In genomic region chr11:6273607-6274006, GRCm38 (mm10) we compare ENCODE assay signal across 8 mouse cellular contexts. TPM values are rescaled to one million over a fixed set of nuclear protein-coding genes. Genes with fewer than 3 reads are reported as not detected.
DNase-seq lines count a peak whose midpoint lies in the region; ATAC-seq lines count a peak whose summit lies in the region.

No protein-coding gene starts in this region.

- DNase-seq in heart, postnatal 4 days, result no peak
- no peak for DNase-seq in midbrain, embryonic 10.5 days (ENCODE audit: low spot score)
- no peak for DNase-seq in adrenal gland, postnatal 14 days
- DNase-seq in spleen, postnatal 14 days (ENCODE audit: low spot score in 2 of 2), result no peak

- H3K9me3 ChIP-seq in heart, embryonic 13.5 days, result no peaks in the 10 kb centered on the region
- no peaks in the 10 kb centered on the region for H3K9me3 ChIP-seq in intestine, embryonic 15.5 days
- no peaks in the 10 kb centered on the region for H3K9me3 ChIP-seq in midbrain, embryonic 10.5 days (replicated peaks)

- peak overlapping the region; percentile 95 for H3K4me2 ChIP-seq in heart, embryonic 13.5 days
- H3K4me2 ChIP-seq in intestine, embryonic 15.5 days (replicated peaks), result peak overlapping the region; percentile 72

- no peaks in the 10 kb centered on the region for H3K27me3 ChIP-seq in heart, embryonic 13.5 days (replicated peaks)
- H3K27me3 ChIP-seq in intestine, embryonic 15.5 days (replicated peaks), result no peaks in the 10 kb centered on the region
- H3K27me3 ChIP-seq in midbrain, embryonic 10.5 days (ENCODE audit: low read depth, poor library complexity, severe bottlenecking), result no peaks in the 10 kb centered on the region

- no peak overlapping the region for H3K27ac ChIP-seq in heart, embryonic 13.5 days (replicated peaks)
- H3K27ac ChIP-seq in brown adipose tissue, adult 24 weeks (replicated peaks; ENCODE audit: low read depth, low read length), result no peak overlapping the region
- H3K27ac ChIP-seq in intestine, embryonic 15.5 days, result peak overlapping the region; percentile 19; the same call in 1 of the 2 replicates
- peak overlapping the region; percentile 94 for H3K27ac ChIP-seq in midbrain, embryonic 10.5 days (replicated peaks)

- H3K4me1 ChIP-seq in heart, embryonic 13.5 days, result peaks cover 19% of the 10 kb centered on the region
- peaks cover 6% of the 10 kb centered on the region for H3K4me1 ChIP-seq in brown adipose tissue, adult 24 weeks (ENCODE audit: control insufficient read depth, insufficient read depth, insufficient read length, low read length)
- H3K4me1 ChIP-seq in intestine, embryonic 15.5 days (replicated peaks), result peaks cover 10% of the 10 kb centered on the region; the same call in 1 of the 2 replicates
- H3K4me1 ChIP-seq in midbrain, embryonic 10.5 days, result peaks cover 29% of the 10 kb centered on the region

- peaks cover 32% of the 10 kb centered on the region for H3K36me3 ChIP-seq in heart, embryonic 13.5 days
- H3K36me3 ChIP-seq in intestine, embryonic 15.5 days, result peaks cover 8% of the 10 kb centered on the region; the same call in 1 of the 2 replicates
- peaks cover 44% of the 10 kb centered on the region for H3K36me3 ChIP-seq in midbrain, embryonic 10.5 days

- ATAC-seq in heart, embryonic 13.5 days (ENCODE audit: extremely low read depth, insufficient number of reproducible peaks, low FRiP score, low TSS enrichment), result no peak
- ATAC-seq in intestine, embryonic 15.5 days, result peak; percentile 28
- ATAC-seq in CD4-positive, CD25-positive, alpha-beta regulatory T cell, adult 4 months, result no peak

- 54% methylated on average over 11 of the region's 11 CpGs for WGBS in heart, embryonic 13.5 days
- WGBS in intestine, embryonic 15.5 days, result 41% methylated on average over 11 of the region's 11 CpGs
- 76% methylated on average over 11 of the region's 11 CpGs for WGBS in midbrain, embryonic 10.5 days

- H3K9ac ChIP-seq in heart, embryonic 13.5 days, result peak overlapping the region; percentile 97
- peak overlapping the region; percentile 76 for H3K9ac ChIP-seq in intestine, embryonic 15.5 days

- H3K4me3 ChIP-seq in heart, embryonic 13.5 days, result peak overlapping the region; percentile 98
- peak overlapping the region; percentile 69 for H3K4me3 ChIP-seq in brown adipose tissue, adult 24 weeks (ENCODE audit: insufficient read depth, low read depth, low read length)
- peak overlapping the region; percentile 75 for H3K4me3 ChIP-seq in intestine, embryonic 15.5 days (replicated peaks)
- peak overlapping the region; percentile 99 for H3K4me3 ChIP-seq in midbrain, embryonic 10.5 days

RNA-seq across cellular contexts. Expression of gene Tmed4, which starts 1.1 kb away (rescaled TPM):
- polyA plus RNA-seq in heart, embryonic 13.5 days (2015; fragmentation: Nextera tagmentation; extraction: Ambion mirVana), result 71.3 and 83.0 TPM in 2 replicates
- total RNA-seq in heart, postnatal 4 days (2021), result 10 to 100 TPM; 62.9 to 68.5 TPM
- polyA plus RNA-seq in brown adipose tissue, adult 24 weeks (2012; ENCODE audit: insufficient read depth, insufficient read length, missing spikeins), result 47.2 and 47.6 TPM in 2 replicates
- polyA plus RNA-seq in intestine, embryonic 15.5 days (2015; fragmentation: Nextera tagmentation; extraction: Ambion mirVana), result 129 and 137 TPM in 2 replicates
- polyA plus RNA-seq in midbrain, embryonic 10.5 days (2016; fragmentation: Nextera tagmentation; extraction: Ambion mirVana), result 131 and 140 TPM in 2 replicates
- total RNA-seq in adrenal gland, postnatal 14 days (2021), result 87.9 and 88.6 TPM in 2 replicates
- 10 to 100 TPM; 76.3 to 100.0 TPM for polyA plus RNA-seq in CD4-positive, CD25-positive, alpha-beta regulatory T cell, adult 4 months (2017; shearing (Covaris generic))

RNA-seq across cellular contexts. Expression of gene Ddx56, which starts 6.0 kb away (rescaled TPM):
- 59.4 and 60.0 TPM in 2 replicates for polyA plus RNA-seq in heart, embryonic 13.5 days (2015; fragmentation: Nextera tagmentation; extraction: Ambion mirVana)
- total RNA-seq in heart, postnatal 4 days (2021), result 10 to 100 TPM; 37.5 to 38.2 TPM
- 13.0 and 14.2 TPM in 2 replicates for polyA plus RNA-seq in brown adipose tissue, adult 24 weeks (2012; ENCODE audit: insufficient read depth, insufficient read length, missing spikeins)
- 100 and 106 TPM in 2 replicates for polyA plus RNA-seq in intestine, embryonic 15.5 days (2015; fragmentation: Nextera tagmentation; extraction: Ambion mirVana)
- polyA plus RNA-seq in midbrain, embryonic 10.5 days (2016; fragmentation: Nextera tagmentation; extraction: Ambion mirVana), result 117 and 126 TPM in 2 replicates
- total RNA-seq in adrenal gland, postnatal 14 days (2021), result 50.1 and 50.7 TPM in 2 replicates
- polyA plus RNA-seq in CD4-positive, CD25-positive, alpha-beta regulatory T cell, adult 4 months (2017; shearing (Covaris generic)), result 100 to 1,000 TPM in 1 of 2 experiments, 10 to 100 TPM in 1; 90.0 to 123 TPM

RNA-seq across cellular contexts. Expression of gene Ogdh, which starts 17.8 kb away (rescaled TPM):
- 226 and 229 TPM in 2 replicates for polyA plus RNA-seq in heart, embryonic 13.5 days (2015; fragmentation: Nextera tagmentation; extraction: Ambion mirVana)
- total RNA-seq in heart, postnatal 4 days (2021), result 100 to 1,000 TPM; 874 to 885 TPM
- polyA plus RNA-seq in brown adipose tissue, adult 24 weeks (2012; ENCODE audit: insufficient read depth, insufficient read length, missing spikeins), result 1,179 and 1,285 TPM in 2 replicates
- 134 and 144 TPM in 2 replicates for polyA plus RNA-seq in intestine, embryonic 15.5 days (2015; fragmentation: Nextera tagmentation; extraction: Ambion mirVana)
- polyA plus RNA-seq in midbrain, embryonic 10.5 days (2016; fragmentation: Nextera tagmentation; extraction: Ambion mirVana), result 107 and 111 TPM in 2 replicates
- 914 and 944 TPM in 2 replicates for total RNA-seq in adrenal gland, postnatal 14 days (2021)
- 100 to 1,000 TPM; 146 to 237 TPM for polyA plus RNA-seq in CD4-positive, CD25-positive, alpha-beta regulatory T cell, adult 4 months (2017; shearing (Covaris generic))

RNA-seq across cellular contexts. Expression of gene Npc1l1, which starts 43.7 kb away (rescaled TPM):
- not detected in 2 replicates for polyA plus RNA-seq in heart, embryonic 13.5 days (2015; fragmentation: Nextera tagmentation; extraction: Ambion mirVana)
- under 1 TPM in 1 of 2 experiments, not detected in 1; 0.07 TPM for total RNA-seq in heart, postnatal 4 days (2021)
- not detected in 2 replicates for polyA plus RNA-seq in brown adipose tissue, adult 24 weeks (2012; ENCODE audit: insufficient read depth, insufficient read length, missing spikeins)
- polyA plus RNA-seq in intestine, embryonic 15.5 days (2015; fragmentation: Nextera tagmentation; extraction: Ambion mirVana), result 10.3 and 13.8 TPM in 2 replicates
- polyA plus RNA-seq in midbrain, embryonic 10.5 days (2016; fragmentation: Nextera tagmentation; extraction: Ambion mirVana), result not detected in 2 replicates
- not detected in 2 replicates for total RNA-seq in adrenal gland, postnatal 14 days (2021)
- under 1 TPM; 0.07 to 0.13 TPM for polyA plus RNA-seq in CD4-positive, CD25-positive, alpha-beta regulatory T cell, adult 4 months (2017; shearing (Covaris generic))

Comparison
In these comparisons a context has a peak if more than half of its experiments do, and no peak if none do; other contexts are left out.
1. H3K27ac ChIP-seq: peak in intestine, embryonic 15.5 days (single experiment) and midbrain, embryonic 10.5 days (single experiment); none in heart, embryonic 13.5 days (single experiment) and brown adipose tissue, adult 24 weeks (single experiment).
2. Peak in every context shown above with its lines, with median percentiles within 50 percentile points of each other: H3K4me3 ChIP-seq.